Mouse (Mus musculus) E14TG2a.4 (cell line): ENCODE results near the gene Hypk.

Experiments used
- CTCF ChIP-seq: conservative IDR thresholded peaks from 2 replicates; pipeline ENCODE4 v1.5.1; 2014; ENCODE audit warnings: low read length
- NANOG ChIP-seq: IDR thresholded peaks from 2 replicates; pipeline ENCODE4 v1.6.1; 2014; ENCODE audit warnings: borderline replicate concordance, low read length, mixed read lengths
- POU5F1 ChIP-seq: IDR thresholded peaks from 2 replicates; pipeline ENCODE4 v1.6.1; 2014; ENCODE audit warnings: low read length, borderline replicate concordance

GRCm38 (mm10) chr2:121403296-121403695 is 49.8 kb upstream of the Hypk start:
- TF ChIP-seq CTCF, result no peak
- TF ChIP-seq POU5F1, result no peak
- TF ChIP-seq NANOG, result no peak
